Mouse (Mus musculus) liver, postnatal 0 days (tissue): ENCODE data around the gene Wwc1.

Experiments used
- CTCF ChIP-seq: sonication (generic); IDR thresholded peaks from 2 replicates; pipeline ENCODE4 v1.5.1; 2016; ENCODE audit warnings: antibody characterized with exemption, low read depth
- EP300 ChIP-seq: IDR thresholded peaks from 2 replicates; pipeline ENCODE4 v1.6.1; 2016; ENCODE audit warnings: antibody characterized with exemption, low read depth, mild to moderate bottlenecking

DNA sequence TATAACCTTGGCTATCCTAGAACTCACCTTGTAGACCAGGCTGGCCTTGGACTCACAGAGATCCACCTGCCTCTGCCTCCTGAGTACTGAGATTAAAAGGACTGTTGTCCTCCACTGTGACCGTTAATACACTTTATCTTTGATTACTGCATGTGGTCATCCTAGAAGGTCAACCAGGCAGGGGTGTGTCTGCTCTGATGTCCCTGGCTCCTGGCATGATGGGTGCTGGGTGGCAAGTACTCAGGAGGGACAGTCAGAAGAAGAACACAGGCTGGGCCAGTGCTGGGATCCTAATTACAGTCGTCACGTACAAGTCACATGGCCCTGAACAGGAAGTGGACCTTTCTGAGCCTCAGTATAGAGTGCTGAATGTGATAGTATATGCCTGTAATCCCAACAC is 38.7 kb downstream of the Wwc1 start:
- TF ChIP-seq CTCF = no peak
- TF ChIP-seq EP300 = no peak
